Mouse (Mus musculus): Measurements from ENCODE around the gene Tmbim1.
A peak's percentile ranks its signal among the peaks of the same experiment; 100 is the strongest.
"Not testable (repeated sequence)": the region's sequence is repeated elsewhere in the genome, so short reads cannot be mapped to it uniquely, and the experiment has no call there.

Gene Tmbim1

DNA sequence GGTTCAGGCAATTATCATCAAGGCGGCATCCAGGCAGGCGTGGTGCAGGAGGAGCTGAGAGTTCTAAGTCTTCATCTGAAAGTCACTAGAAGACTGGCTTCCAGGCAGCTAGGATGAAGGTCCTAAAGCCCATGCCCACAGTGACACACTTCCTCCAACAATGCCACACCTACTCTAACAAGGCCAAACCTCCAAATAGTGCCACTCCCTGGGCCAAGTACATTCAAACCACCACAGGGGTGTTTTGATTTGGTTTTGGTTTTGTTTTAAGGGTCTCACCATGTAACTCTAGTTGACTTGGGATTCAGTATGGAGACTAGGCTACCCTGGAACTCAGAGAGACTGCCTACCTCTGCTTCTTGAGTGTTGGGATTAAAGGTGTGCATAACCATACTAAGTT, at the start of gene Tmbim1:
Gene Tmbim1 (minus strand): TSS at position 101 of the 400 bp plus-strand sequence.
- no peak for DNase-seq

GRCm38 (mm10) chr1:74353453-74354229, 48.2 kb upstream of the Tmbim1 start:
- DNase-seq: no peak

- peak in 1 of 2 experiments; percentile 53 for DNase-seq
Observed at GRCm38 (mm10) chr1:74352532-74353096, 47.2 kb upstream of the Tmbim1 start.

- no peak for DNase-seq
Observed at GRCm38 (mm10) chr1:74351185-74351769, 45.9 kb upstream of the Tmbim1 start.

DNA sequence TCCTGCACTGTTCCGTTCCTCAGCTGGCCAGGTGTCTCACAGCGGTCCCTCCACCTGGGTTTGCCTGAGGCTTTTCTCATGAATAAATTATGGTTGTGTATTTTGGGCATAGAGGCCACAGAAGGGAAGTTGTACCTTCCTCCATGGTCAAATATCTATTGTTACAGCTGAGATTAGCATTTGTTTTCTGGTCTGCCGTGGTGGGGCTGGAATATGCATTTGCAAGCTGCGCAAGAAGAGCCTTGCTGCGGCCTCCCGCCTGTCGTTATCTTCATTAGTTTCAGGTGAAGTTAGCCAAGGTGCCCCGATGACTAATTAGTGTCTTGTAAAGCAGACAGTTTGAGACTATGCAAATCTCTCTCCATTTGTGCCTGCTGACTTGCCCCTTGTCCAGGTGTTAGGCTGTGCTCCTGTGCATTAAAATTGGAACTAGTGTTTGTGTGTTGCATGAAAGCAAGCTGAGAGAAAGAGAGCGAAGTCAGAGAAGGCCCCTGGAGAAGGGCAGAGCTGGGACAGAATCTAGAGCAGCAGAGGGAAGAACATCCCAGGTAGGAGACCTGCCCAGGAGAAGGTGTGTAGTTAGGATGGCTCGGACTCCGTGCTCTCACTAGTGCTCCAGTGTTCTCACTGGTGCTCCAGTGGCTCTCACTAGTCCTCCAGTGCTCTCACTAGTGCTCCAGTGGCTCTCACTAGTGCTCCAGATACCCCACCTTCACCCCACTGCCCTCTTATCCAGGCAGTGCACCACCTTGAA, 38.9 kb upstream of the Tmbim1 start:
- DNase-seq: no peak

- DNase-seq: no peak
Observed at GRCm38 (mm10) chr1:74343161-74343560, 37.7 kb upstream of the Tmbim1 start.

GRCm38 (mm10) chr1:74342308-74342707, 36.9 kb upstream of the Tmbim1 start:
- no peak for DNase-seq

GRCm38 (mm10) chr1:74341898-74342297, 36.5 kb upstream of the Tmbim1 start:
- no peak for DNase-seq

DNA sequence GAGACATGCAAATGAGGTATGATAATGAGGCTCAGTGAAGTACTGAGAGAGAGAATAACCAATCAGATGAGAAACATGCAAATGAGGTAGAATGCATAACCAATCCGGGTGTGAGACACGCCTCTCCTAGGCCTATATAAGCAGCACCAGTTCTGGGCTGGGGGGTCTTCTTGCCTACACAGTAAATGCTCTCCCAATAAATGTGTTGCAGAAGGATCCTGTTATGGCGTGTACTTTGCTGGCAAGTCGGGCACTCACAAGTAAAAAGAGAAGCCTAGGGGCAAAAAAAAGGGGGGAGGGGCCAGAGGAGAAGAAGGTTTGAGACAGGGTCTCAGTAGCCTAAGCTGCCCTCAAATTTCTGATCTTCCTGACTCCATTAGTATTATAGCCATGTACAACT, 35.6 kb upstream of the Tmbim1 start:
- not testable (repeated sequence) for DNase-seq

GRCm38 (mm10) chr1:74340361-74340764, 34.9 kb upstream of the Tmbim1 start:
- peak; percentile 53 to 58 for DNase-seq

GRCm38 (mm10) chr1:74339917-74340316, 34.5 kb upstream of the Tmbim1 start:
- DNase-seq: no peak

GRCm38 (mm10) chr1:74338626-74339025, 33.2 kb upstream of the Tmbim1 start:
- DNase-seq: no peak

DNA sequence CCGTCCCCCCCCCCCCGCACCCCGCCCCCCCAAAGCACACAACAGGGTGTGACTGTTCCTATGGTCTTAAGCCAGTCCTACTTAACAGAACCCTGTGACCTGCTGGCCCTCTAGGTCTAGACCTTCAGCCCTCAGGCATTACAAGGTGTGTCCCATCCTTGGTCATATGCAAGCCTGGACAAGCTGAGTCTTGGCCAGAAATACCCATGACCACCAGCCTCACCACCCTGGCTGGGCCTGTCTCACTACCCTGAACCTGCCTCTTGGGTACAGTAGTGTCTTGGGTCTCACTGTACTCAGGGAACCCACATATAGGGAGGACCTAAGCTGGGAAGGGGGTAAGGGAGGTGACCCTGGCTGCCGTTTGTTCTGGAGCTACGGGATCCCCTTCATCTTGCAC, 32.6 kb upstream of the Tmbim1 start:
- DNase-seq: no peak

DNA sequence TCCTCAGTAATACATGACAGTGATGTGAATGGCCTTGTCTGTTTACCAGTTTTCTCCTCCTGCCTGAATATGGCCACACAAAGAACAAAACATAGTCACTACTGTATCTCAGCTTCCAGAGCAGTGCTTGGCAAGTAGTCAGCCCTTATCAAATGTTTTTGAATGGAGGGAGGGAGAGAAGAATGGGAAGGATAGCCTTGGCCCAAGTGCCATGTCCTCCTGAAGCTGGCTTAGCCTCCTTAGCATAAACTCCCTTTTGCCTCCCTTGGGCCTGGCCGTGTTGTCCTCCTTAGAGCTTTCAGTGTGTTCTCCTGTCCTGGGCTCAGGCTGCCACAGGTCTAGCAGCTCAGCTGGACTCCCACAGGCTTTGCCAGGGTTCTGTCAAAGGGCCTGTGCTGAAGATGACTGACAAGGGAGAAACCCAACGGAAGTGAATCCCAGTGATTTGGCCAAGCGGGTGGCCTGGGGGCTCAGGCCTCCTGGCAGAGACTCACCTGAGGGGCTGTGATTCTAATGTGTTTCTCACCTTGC, 31.9 kb upstream of the Tmbim1 start:
- no peak for DNase-seq

- DNase-seq: no peak
Observed at GRCm38 (mm10) chr1:74335436-74336170, 30.2 kb upstream of the Tmbim1 start.

DNA sequence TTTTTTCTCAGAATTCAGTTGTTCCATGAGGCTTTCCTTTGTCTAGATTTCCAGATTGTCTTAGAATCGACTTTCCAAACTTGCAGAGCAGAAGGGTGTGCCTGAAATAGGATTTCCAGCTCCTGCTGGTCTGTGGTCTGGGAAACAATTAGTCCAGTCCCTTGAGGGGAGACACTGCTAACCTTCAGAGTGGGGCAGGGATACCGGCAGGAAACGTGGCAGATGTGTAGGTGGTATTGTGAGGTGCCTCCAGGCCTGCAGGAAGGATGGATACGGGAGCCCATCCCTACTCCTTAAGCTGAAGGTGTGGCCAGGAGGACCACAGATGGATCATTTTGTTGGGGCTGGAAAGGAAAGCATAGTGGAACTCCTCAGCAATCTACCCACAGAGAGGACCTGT, 29.6 kb upstream of the Tmbim1 start:
- DNase-seq: no peak

- DNase-seq: no peak
Observed at GRCm38 (mm10) chr1:74334607-74335006, 29.2 kb upstream of the Tmbim1 start.

DNA sequence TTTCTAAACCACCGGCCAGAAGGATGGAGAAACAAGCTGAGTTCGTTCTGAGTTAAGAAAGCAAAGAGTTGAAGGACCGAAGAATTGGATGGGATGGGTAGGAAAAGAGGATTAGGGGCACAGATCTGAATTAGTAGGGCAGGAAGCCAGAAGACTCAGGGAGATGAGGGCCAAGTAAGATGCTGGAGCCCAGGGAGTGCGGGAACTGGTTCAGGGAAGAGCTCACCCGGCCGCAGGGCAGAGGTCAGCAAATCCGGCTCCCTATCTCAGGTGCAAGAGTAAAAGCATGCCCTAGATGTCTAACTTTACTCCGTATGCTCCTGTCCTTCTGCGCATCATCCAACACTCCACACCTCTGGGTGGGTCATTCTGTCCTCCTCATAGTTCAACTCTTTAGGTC, 27.5 kb upstream of the Tmbim1 start:
- no peak for DNase-seq

GRCm38 (mm10) chr1:74332241-74332763, 26.9 kb upstream of the Tmbim1 start:
- DNase-seq: peak; percentile 96 to 98

DNA sequence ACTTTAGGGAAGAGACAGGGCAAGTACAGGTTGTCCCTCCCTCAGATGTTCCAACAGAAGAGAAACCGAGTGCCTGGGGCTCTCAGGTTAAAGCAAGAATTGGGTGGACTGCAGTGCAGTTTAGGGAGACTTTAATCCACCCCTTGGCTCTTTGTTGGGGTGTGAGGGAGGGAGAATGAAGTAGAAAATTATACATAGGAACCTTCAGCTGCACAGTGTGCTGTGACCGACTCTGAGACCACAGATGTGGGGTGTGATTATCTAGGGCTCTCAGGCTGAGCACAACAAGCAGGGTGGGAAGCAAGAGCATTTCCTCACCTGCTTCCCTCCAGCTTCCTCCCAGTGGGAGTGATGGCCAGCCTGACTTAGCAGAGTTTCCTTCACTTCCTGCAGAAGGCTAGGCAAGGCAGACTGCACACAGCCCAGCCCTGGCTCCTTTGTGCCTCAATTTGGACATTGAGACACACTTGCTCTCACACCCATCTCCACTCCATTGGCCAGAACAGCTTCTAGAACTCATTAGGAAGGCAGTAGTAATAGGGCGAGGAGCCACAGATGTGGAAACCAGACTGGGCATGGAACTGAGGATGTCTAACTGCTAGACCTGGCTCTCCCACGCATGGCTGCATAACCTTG, 25.7 kb upstream of the Tmbim1 start:
- peak in 1 of 2 experiments; percentile 43 for DNase-seq

GRCm38 (mm10) chr1:74329899-74330431, 24.5 kb upstream of the Tmbim1 start:
- peak in 1 of 2 experiments; percentile 38 for DNase-seq

Measured in lung, adult 18-20 months (tissue).